Mouse (Mus musculus) liver, embryonic 11.5 days (tissue): ENCODE results near the gene Rnase12. TPM values are rescaled to one million over a fixed set of nuclear protein-coding genes. Genes with fewer than 3 reads are reported as not detected.
"Not testable (repeated sequence)": the region's sequence is repeated elsewhere in the genome, so short reads cannot be mapped to it uniquely, and the experiment has no call there.

Source experiments
- ATAC-seq: fragments of 200-750 bp; cut with Nextera tagmentation; replicated peaks from 2 replicates; pipeline ENCODE4 v1.8.0; 2017; ENCODE audit warnings: moderate number of reproducible peaks, mild to moderate bottlenecking, moderate TSS enrichment, moderate library complexity; ENCODE audit not compliant: low FRiP score
- DNase-seq: peaks from one replicate; pipeline ENCODE4 v3.0.0-alpha.2; 2017; ENCODE audit warnings: low spot score
- H3K27ac ChIP-seq: fragments of 300-500 bp; sonication (generic); 2 replicates; pipeline ENCODE4 v1.5.1; 2014; ENCODE audit warnings: mild to moderate bottlenecking, low read depth, low read length, control low read depth
- H3K27me3 ChIP-seq: fragments of 300-500 bp; sonication (generic); replicated peaks from 2 replicates; pipeline ENCODE4 v1.6.1; 2014; ENCODE audit warnings: low read length, mixed read lengths; ENCODE audit not compliant: control insufficient read depth, insufficient read depth
- H3K36me3 ChIP-seq: fragments of 300-500 bp; sonication (generic); 2 replicates; pipeline ENCODE4 v1.6.1; 2014; ENCODE audit warnings: mild to moderate bottlenecking, low read length, moderate library complexity, mixed read lengths; ENCODE audit not compliant: control insufficient read depth, insufficient read depth
- H3K4me1 ChIP-seq: fragments of 300-500 bp; sonication (generic); replicated peaks from 2 replicates; pipeline ENCODE4 v1.6.1; 2014; ENCODE audit warnings: low read length, mixed read lengths; ENCODE audit not compliant: control insufficient read depth, insufficient read depth
- H3K4me2 ChIP-seq: fragments of 300-500 bp; sonication (generic); 2 replicates; pipeline ENCODE4 v1.6.1; 2014; ENCODE audit warnings: mild to moderate bottlenecking, control low read depth, moderate library complexity
- H3K4me3 ChIP-seq: fragments of 300-500 bp; sonication (generic); 2 replicates; pipeline ENCODE4 v1.5.1; 2014; ENCODE audit warnings: low read depth, low read length, control low read depth
- H3K9ac ChIP-seq: fragments of 300-500 bp; sonication (generic); 2 replicates; pipeline ENCODE4 v1.6.1; 2014; ENCODE audit warnings: low read depth, low read length, control low read depth
- H3K9me3 ChIP-seq: fragments of 300-500 bp; sonication (generic); 2 replicates; pipeline ENCODE4 v1.6.1; 2016; ENCODE audit warnings: low read length, inconsistent platforms, mixed read lengths; ENCODE audit not compliant: control insufficient read depth
- WGBS: fragments of 180-500 bp; shearing (Covaris S2); extraction: QIAGEN DNeasy Blood & Tissue Kit; methylation state at CpG from one replicate; pipeline ENCODE4 v1.1.7; 2014; 5-methylcytosine and 5-hydroxymethylcytosine counted together
- polyA plus RNA-seq: library from polyadenylated mRNA; unstranded; fragments of >200 nt; fragmentation: Nextera tagmentation; extraction: Ambion mirVana; gene quantifications from 2 replicates; pipeline ENCODE4 v1.2.1, GENCODE M21; 2014

Gene Rnase12
- polyA plus RNA-seq, 1 experiment from 2014 or later: 1.4 TPM

DNA sequence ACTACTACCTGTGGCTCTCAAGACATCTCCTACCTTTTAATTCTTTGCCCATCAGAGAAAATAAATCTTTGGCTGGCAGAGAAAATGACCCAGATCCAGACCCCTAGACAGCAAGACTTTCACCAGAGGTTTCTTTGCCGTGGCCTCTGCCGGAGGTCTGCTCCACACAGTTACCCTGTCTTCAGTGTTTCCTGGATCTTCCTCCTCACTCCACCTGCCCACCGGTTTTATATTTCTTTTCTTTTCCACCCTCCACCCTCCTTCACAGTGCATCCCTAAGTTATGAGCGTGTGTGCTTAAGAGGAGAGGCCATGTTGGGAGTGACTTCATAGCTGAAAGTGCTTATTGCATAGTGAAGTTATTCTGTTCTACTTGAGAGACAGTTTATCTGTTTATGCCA lies 34.0 kb downstream of the Rnase12 start:
- Histone ChIP-seq H3K27me3 (no peaks in the 10 kb centered on the region), H3K9ac (no peak overlapping the region), H3K9me3 (no peaks in the 10 kb centered on the region), H3K27ac (no peak overlapping the region), H3K4me1 (no peaks in the 10 kb centered on the region), H3K36me3 (no peaks in the 10 kb centered on the region), H3K4me2 (no peak overlapping the region), H3K4me3 (no peak overlapping the region)
- ATAC-seq: no peak
- 75% methylated on average over 4 of the region's 4 CpGs for WGBS
- no peak for DNase-seq

- no peaks in the 10 kb centered on the region for H3K9me3 ChIP-seq
- H3K4me1 ChIP-seq: no peaks in the 10 kb centered on the region
- 73% methylated on average over 3 of the region's 3 CpGs for whole genome bisulfite sequencing
- no peaks in the 10 kb centered on the region for H3K36me3 ChIP-seq
- no peak overlapping the region for H3K4me3 ChIP-seq
- no peak overlapping the region for H3K4me2 ChIP-seq
- no peak overlapping the region for H3K27ac ChIP-seq
- no peak overlapping the region for H3K9ac ChIP-seq
- no peak for DNase-seq
- H3K27me3 ChIP-seq: no peaks in the 10 kb centered on the region
- ATAC-seq: no peak
These were observed 40.2 kb downstream of the Rnase12 start for GRCm38 (mm10) chr14:51017256-51017655.

DNA sequence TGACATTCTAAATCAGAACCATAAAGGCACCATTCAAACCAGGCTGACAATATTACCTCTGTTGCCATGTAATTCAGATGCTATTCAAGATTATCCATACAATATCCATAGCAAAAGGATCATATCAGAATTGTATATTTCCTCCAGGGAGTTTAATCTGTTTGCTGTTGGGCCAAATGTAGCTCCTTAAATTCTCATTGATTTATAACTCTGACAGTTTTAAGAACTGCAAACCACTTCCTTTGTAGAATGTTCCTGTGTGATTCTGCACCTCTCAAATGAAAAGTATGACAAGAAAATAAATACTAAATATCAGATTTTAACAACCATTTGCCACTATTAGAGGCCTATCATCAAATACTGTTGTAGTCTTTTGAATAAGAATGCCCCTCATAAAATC lies 41.7 kb downstream of the Rnase12 start:
- no peak overlapping the region for H3K4me3 ChIP-seq
- H3K4me1 ChIP-seq: no peaks in the 10 kb centered on the region
- H3K9me3 ChIP-seq: no peaks in the 10 kb centered on the region
- ATAC-seq: no peak
- H3K27me3 ChIP-seq: no peaks in the 10 kb centered on the region
- H3K27ac ChIP-seq: no peak overlapping the region
- DNase-seq: no peak
- H3K4me2 ChIP-seq: no peak overlapping the region
- no peak overlapping the region for H3K9ac ChIP-seq
- no peaks in the 10 kb centered on the region for H3K36me3 ChIP-seq

DNA sequence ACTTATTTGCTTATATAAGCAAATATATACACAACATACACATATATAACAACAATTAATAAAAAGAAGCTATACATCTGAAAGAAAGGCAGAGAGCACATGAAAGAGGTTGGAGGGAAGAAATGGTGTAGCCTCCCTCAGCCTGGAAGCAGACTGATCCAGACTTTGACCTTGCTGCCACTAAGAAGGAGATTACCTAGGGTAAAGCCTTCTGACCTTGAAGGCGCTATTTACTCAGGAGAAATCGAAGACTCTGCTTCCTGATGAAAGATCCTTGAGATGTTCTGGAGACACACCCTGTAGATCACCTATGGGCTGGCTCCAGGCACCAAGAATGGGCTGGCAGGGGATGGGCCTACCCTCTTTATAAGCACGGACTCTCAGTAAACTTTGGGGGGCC lies 42.7 kb downstream of the Rnase12 start:
- H3K27me3 ChIP-seq, DNase-seq, H3K4me3 ChIP-seq, H3K9ac ChIP-seq, H3K36me3 ChIP-seq, H3K27ac ChIP-seq, H3K4me2 ChIP-seq, H3K9me3 ChIP-seq, H3K4me1 ChIP-seq, ATAC-seq: not testable (repeated sequence)
- 79% methylated on average over 3 of the region's 3 CpGs for WGBS

DNA sequence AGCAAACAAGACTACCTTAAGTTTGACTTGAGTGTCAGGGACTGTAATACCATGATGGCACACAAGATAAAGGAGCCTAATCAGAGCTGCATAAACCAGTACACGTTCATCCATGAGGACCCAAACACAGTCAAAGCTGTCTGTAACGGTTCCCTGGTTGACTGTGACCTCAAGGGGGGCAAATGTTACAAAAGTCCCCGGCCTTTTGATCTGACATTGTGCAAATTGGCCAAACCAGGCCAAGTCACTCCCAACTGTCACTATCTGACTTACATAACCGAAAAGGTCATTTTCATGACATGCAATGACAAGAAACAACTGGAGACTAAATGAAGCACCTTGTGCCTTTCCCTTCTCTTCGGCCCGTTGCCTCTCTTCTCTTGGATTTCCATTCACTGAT lies 47.9 kb downstream of the Rnase12 start:
- Histone ChIP-seq H3K27ac (no peak overlapping the region), H3K9me3 (no peaks in the 10 kb centered on the region), H3K4me1 (no peaks in the 10 kb centered on the region), H3K4me3 (no peak overlapping the region), H3K4me2 (no peak overlapping the region), H3K9ac (no peak overlapping the region), H3K27me3 (no peaks in the 10 kb centered on the region), H3K36me3 (no peaks in the 10 kb centered on the region)
- DNase-seq (no peak), ATAC-seq (no peak)
- WGBS: 80% methylated on average over 6 of the region's 6 CpGs

- Histone ChIP-seq H3K9me3 (no peaks in the 10 kb centered on the region), H3K27me3 (no peaks in the 10 kb centered on the region), H3K4me2 (no peak overlapping the region), H3K9ac (no peak overlapping the region), H3K4me3 (no peak overlapping the region), H3K27ac (no peak overlapping the region), H3K36me3 (no peaks in the 10 kb centered on the region), H3K4me1 (no peaks in the 10 kb centered on the region)
- DNase-seq: no peak
- ATAC-seq: no peak
- 90% methylated on average over 4 of the region's 4 CpGs for WGBS
These were observed 48.7 kb downstream of the Rnase12 start for GRCm38 (mm10) chr14:51008781-51009180.

DNA sequence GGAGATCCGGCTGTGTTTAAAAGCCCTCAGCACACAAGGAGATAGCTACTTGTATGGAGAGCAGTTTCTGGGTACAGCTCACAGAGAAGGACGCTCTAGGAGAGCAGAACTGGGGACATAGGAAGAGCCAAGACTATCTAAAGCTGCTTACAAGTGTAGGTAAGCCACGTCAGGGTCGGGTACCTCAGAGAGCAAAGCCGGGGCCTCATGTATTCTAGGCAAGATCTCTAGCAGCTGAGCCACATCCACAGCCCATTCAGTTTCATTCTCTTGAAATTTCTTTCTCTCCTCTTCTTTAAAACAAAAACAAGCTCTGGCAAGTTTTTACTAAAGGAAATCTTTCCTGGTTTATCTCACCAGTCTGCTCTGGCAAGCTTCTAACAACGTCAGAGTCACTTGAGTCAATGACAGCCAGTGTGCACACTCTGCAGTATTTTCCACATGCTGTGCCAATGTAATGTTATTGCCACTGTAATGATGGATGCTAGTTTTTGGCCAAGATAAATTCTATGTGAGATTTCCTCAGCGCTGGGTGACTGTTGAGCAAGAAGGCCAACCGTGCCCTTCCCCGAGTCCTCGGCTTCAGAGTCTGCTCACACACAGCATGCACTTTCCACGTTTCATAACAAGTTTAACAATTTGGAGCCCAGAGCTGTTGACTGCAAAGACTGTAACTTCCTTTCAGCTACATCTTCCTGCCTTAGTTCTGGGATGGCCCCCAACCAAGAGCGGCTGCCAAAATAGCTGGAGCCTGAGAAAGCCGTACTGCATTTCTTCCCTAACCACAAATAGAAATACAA lies 49.3 kb downstream of the Rnase12 start:
- Histone ChIP-seq H3K4me3 (no peak overlapping the region), H3K9ac (no peak overlapping the region), H3K36me3 (no peaks in the 10 kb centered on the region), H3K4me2 (no peak overlapping the region), H3K27ac (no peak overlapping the region), H3K4me1 (no peaks in the 10 kb centered on the region), H3K9me3 (no peaks in the 10 kb centered on the region), H3K27me3 (no peaks in the 10 kb centered on the region)
- DNase-seq (no peak), ATAC-seq (no peak)
- WGBS: 62% methylated on average over 13 of the region's 13 CpGs

GRCm38 (mm10) chr14:51007152-51007801 lies 50.2 kb downstream of the Rnase12 start, which contains the start of gene Rnase10:
Gene Rnase10 (plus strand): TSS chr14:51007751.
- H3K9me3 ChIP-seq: no peaks in the 10 kb centered on the region
- no peak within 1 kb of the TSS for H3K9ac ChIP-seq
- no peaks in the 10 kb centered on the region for H3K4me1 ChIP-seq
- H3K4me3 ChIP-seq: no peak within 1 kb of the TSS
- 71% methylated on average over 8 of the region's 8 CpGs for WGBS
- ATAC-seq (no peak), DNase-seq (no peak)
- H3K27me3 ChIP-seq: no peaks in the 10 kb centered on the region
- H3K27ac ChIP-seq: no peak within 1 kb of the TSS
- no peak within 1 kb of the TSS for H3K4me2 ChIP-seq
- no peaks in the 10 kb centered on the region for H3K36me3 ChIP-seq
